Mouse (Mus musculus) mesoderm, embryonic 11.5 days (tissue): ENCODE results near the gene Gstm2.
"Not testable (repeated sequence)": the region's sequence is repeated elsewhere in the genome, so short reads cannot be mapped to it uniquely, and the experiment has no call there.

Experiments
- DNase-seq: peaks from one replicate; pipeline ENCODE4 v3.0.0-alpha.2; 2012; ENCODE audit warnings: low read depth, low spot score

Gene Gstm2

GRCm38 (mm10) chr3:107998591-107998990, 12.3 kb upstream of the Gstm2 start:
- DNase-seq, result no peak

DNA sequence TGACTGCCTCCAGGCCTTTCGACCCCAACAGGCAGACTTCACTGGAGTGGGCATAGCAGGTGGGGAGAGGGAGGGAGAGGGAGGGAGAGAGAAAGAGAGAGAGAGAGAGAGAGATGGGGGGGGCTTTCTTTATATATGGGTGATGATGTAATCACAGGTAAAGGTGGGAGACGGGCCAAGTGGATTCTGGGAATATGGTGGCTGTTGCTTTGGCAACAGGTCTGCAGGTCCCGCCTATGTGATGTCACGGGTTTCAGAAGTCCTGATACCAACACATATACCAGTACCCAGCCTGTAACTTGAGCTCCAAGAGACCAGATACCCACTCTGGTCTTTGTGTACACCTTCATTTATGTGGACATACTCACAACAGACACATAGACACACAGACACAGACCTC, 10.3 kb upstream of the Gstm2 start:
- no peak for DNase-seq

DNA sequence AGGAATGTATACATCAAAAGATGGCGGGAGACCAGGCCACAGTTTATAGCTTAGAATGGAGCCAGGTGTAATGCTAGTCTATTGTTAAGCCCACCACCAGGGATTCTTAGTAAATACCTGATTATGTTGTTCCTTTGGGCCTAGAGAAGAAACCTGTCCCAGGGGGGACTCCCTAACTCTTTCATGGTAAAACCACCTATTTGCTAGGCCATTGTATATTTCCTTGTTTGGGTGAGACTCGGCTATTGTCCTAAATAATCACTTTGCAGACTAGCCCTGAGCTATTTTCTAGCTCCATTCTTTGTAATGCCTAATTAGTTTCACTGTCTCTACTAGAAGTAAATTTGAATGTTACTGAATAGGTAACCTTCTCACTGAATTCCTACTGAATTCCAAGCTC, 9.7 kb upstream of the Gstm2 start:
- not testable (repeated sequence) for DNase-seq

GRCm38 (mm10) chr3:107985141-107985540, 1.1 kb downstream of the Gstm2 start:
- DNase-seq, result not testable (repeated sequence)

DNA sequence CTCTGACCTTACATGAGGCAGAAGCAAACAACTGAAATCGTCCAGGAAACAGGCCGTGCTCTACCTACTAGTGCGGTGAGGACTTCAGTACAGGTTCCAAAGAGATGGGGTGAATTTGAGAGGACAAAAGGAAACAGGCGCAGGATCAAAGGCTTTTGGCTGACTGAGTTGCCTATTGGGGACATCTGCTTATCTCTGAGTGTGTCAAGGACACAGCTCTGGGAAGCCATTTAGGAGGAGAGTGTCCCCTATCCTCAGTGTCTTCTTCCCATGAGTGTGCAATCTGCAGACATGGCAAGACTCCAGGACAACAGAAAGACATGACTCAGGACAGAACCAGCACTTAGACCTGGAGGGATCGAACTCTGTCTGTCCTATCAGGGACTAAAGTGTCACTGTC, 1.8 kb downstream of the Gstm2 start:
- DNase-seq, result no peak

- no peak for DNase-seq
Observed at GRCm38 (mm10) chr3:107983771-107984170, 2.5 kb downstream of the Gstm2 start.

DNA sequence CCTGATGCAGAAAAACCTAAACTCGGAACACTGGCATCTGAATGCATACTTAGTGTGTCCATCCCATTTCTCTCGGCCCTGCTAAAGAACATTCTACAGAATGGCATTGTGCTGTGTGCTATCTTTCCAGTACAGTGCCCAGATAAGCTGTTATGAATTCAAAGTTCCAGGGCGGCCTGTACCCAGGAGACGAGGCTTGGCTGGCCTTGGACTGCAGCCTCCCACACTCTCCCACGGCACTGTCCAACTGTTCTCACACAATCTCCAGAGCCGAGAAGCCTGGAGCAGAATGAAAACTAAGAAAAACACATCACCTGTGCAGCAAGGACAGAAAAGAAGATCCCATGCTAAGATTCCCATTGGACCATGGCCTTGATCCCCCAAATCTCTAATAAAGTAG, 3.5 kb downstream of the Gstm2 start:
- no peak for DNase-seq

- DNase-seq, result no peak
Observed at GRCm38 (mm10) chr3:107981261-107981660, 5.0 kb downstream of the Gstm2 start.

DNA sequence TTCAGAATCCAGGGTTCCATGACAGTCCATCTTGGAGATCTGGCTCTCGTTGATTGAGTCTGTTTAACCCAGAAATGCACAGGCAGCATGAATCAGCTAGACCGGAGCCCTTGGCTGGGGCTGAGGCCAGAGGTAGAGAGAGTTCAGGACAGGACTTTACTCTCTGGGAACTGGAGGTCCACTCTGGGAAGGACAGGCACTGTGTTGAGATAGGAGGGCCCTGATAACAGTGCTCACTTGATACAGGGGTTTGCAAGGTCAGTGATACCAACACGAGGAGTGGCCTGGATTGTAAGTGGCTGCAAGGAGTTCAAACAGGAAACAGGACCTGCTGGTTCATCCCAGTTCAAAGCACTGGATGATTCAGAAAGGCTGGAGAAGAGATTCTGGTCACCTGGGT, 8.6 kb downstream of the Gstm2 start:
- no peak for DNase-seq

- DNase-seq, result no peak
Observed at GRCm38 (mm10) chr3:107974237-107974636, 12.0 kb downstream of the Gstm2 start.

- no peak for DNase-seq
Observed at GRCm38 (mm10) chr3:107972070-107972469, 14.2 kb downstream of the Gstm2 start.

- not testable (repeated sequence) for DNase-seq
Observed at GRCm38 (mm10) chr3:107971101-107971500, 15.2 kb downstream of the Gstm2 start.

DNA sequence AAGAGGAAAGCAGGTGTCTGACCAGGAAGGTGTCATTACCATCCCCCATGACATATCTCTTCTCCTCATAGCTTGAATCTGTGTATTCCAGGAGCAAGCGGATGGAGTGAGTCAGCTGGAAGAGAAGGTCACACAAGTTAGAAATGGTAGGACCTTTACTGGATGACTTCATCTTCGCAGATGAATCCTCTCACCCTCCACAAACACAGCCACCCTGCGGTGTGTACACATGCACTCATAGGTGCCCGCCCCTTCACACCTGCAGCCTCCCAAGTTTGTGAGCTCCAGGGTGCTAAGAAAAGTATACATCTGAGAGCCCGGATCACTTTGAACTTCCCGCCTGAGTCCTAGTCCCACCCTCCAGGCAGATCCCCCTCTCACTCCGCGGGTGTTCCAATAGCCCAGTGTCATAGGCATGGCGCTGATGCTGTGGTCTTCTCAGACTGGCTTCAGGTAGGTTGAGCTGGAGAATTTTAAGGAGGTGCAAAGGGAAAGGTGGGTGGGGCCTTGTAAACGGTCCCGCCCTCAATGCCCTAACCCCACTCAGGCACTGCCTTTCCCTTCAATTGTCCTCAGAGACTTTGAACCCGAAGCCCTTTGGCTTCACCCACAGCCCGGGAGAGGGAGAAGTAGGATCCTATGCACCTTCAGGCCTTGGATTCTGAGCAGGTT, 17.4 kb downstream of the Gstm2 start, which contains the start of gene Gstm3:
Gene Gstm3 (minus strand): TSS at position 560 of the 672 bp plus-strand sequence.
- no peak for DNase-seq

GRCm38 (mm10) chr3:107966631-107967030, 19.6 kb downstream of the Gstm2 start:
- DNase-seq, result no peak

DNA sequence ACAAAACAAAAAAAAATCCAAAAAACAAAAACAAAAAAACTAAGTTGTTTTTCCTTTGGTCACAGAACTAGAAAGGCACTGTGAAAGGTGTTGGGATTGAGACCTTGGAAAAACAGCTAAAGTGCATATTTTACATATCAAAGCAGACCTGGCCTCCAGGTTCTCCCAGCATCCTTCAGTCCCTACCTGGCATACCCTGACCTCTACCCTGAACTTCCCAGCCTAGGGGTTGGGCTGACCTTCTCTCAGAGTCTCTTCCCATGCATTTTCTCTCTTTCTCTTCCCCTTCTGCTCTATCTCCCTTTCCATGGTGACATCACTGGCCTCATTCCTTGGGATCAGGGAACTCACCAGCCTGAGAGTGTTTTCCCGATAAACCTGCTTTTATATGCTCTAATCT, 20.7 kb downstream of the Gstm2 start:
- DNase-seq, result no peak

DNA sequence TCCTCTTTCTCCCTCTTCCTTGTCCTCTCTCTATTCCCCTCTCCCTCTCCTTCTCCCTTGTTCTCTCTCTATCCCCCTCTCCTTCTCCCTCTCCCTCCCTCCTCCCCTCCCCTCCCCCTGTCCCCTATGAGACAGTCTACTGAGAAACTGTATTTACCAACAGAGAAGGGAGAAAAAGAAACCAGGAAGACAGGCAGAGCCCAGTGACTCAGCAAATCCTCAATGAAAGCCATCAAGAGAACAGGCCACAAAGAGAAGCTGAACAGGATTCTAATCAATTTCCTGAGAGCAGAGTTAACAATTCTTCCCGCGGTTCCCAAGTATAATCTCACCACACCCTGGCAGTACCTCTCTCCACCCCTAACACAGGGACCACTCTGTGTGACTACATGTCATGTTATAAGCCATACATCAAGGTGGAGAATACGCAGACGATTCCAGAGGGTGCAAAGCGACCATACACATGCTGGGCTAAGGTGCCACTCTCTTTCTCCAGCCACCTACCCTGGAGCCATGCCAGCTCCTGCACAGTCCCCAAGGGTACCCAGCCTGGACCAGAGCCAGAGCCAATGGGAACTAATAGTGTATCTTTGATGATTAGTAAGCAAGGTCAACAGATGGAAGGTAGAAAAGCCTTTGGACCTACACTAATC, 21.5 kb downstream of the Gstm2 start:
- no peak for DNase-seq

GRCm38 (mm10) chr3:107964026-107964425, 22.2 kb downstream of the Gstm2 start:
- no peak for DNase-seq

GRCm38 (mm10) chr3:107955260-107955659, 31.0 kb downstream of the Gstm2 start:
- DNase-seq, result not testable (repeated sequence)

- DNase-seq, result no peak
Observed at GRCm38 (mm10) chr3:107953906-107954305, 32.3 kb downstream of the Gstm2 start.

- peak; percentile 25 for DNase-seq
Observed at GRCm38 (mm10) chr3:107953328-107953755, 32.9 kb downstream of the Gstm2 start.

- no peak for DNase-seq
Observed at GRCm38 (mm10) chr3:107950531-107950930, 35.7 kb downstream of the Gstm2 start.

DNA sequence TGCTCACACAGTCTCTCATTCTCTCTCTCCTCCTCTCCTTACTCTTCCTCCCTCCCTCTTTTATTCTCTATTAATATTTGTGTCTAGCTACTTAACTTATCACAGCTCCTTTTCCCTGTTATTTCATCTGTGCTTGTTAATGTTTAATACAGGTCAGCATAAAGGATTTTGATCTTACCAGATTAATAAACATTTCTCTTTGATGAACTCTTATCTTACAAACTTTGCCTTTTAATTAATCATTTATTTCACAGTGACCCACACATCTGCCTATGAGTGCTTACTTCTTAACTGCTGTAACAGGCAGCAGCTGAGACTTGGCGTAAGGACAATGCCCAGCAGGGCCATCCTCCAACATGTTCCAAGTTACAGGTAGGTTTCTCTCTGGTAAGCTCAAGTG, 36.8 kb downstream of the Gstm2 start:
- not testable (repeated sequence) for DNase-seq

- no peak for DNase-seq
Observed at GRCm38 (mm10) chr3:107945729-107946128, 40.5 kb downstream of the Gstm2 start.
